Mouse (Mus musculus) megakaryocyte, embryonic 14.5 days (primary cell): ENCODE measurements at regions not wholly inside any gene's neighbourhood (a gene's known extent, or its start where the extent isn't known, plus 50 kb on each side); places are given as distances from the start of the nearest gene placed in this dataset.

Source experiments
- H3K27me3 ChIP-seq: replicated peaks from 2 replicates; pipeline ENCODE3; 2012; ENCODE audit warnings: inconsistent platforms
- H3K36me3 ChIP-seq: replicated peaks from 2 replicates; pipeline ENCODE3; 2012; ENCODE audit warnings: low read length, inconsistent platforms, mixed read lengths
- H3K4me1 ChIP-seq: 2 replicates; pipeline ENCODE4 v1.6.1; 2012; ENCODE audit warnings: inconsistent platforms
- H3K4me3 ChIP-seq: replicated peaks from 2 replicates; pipeline ENCODE3; 2012; ENCODE audit warnings: moderate library complexity, mild to moderate bottlenecking, inconsistent platforms
- H3K9me3 ChIP-seq: 2 replicates; pipeline ENCODE4 v1.6.1; 2012; ENCODE audit warnings: inconsistent platforms
- FLI1 ChIP-seq: IDR thresholded peaks from 2 replicates; pipeline ENCODE4 v1.6.1; 2012; ENCODE audit warnings: low read length, inconsistent platforms, mixed read lengths
- GATA1 ChIP-seq: IDR thresholded peaks from 3 replicates; pipeline ENCODE4 v1.6.1; 2012; ENCODE audit warnings: mixed read lengths, low read length, inconsistent platforms, borderline replicate concordance

DNA sequence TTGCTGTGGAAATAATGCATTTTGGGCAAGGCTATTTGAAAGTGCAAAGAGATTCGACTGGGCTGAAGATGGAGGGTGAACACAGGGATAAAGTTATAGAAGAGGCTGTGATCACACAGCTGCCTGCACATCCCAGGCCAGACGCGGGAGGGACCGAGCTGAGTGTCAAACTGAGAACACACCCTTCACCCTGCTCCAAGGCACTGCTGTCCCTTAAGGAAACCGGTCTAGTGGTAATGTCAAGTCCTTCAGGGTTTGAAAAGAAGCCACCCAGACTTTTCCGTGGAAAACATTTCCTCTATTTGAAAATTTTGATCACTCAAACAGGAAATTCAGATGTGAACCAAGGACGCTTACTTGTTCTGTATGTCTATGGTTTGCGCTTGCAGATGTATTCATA lies 134.6 kb downstream of the Gm11011 start:
- H3K4me1 ChIP-seq = no peaks in the 10 kb centered on the region
- no peaks in the 10 kb centered on the region for H3K27me3 ChIP-seq
- H3K9me3 ChIP-seq = peaks cover 71% of the 10 kb centered on the region
- H3K36me3 ChIP-seq = no peaks in the 10 kb centered on the region
- H3K4me3 ChIP-seq = no peak overlapping the region
- no peak for TF ChIP-seq FLI1
- no peak for TF ChIP-seq GATA1

DNA sequence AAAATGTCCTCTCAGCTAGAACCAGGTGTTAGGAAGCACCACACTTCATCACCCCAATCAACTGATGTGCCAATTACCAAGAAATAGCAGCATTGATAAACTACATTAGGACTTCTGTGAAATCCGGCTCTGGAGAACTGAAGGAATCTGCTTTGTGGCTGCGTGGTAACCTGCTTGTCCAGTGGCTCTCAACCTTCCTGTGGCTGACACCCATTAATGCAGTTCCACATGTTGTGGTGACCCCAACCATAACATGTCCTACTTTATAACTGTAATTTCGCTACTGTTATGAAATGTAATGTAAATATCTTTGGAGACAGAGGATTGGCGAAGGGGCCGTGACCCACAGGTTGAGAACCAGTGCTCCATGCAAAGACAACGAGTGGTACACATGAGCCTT lies 136.7 kb downstream of the Gm11011 start:
- peaks cover 79% of the 10 kb centered on the region for H3K9me3 ChIP-seq
- H3K4me3 ChIP-seq = no peak overlapping the region
- no peaks in the 10 kb centered on the region for H3K36me3 ChIP-seq
- H3K27me3 ChIP-seq = no peaks in the 10 kb centered on the region
- H3K4me1 ChIP-seq = no peaks in the 10 kb centered on the region
- no peak for TF ChIP-seq FLI1
- TF ChIP-seq GATA1 = no peak

DNA sequence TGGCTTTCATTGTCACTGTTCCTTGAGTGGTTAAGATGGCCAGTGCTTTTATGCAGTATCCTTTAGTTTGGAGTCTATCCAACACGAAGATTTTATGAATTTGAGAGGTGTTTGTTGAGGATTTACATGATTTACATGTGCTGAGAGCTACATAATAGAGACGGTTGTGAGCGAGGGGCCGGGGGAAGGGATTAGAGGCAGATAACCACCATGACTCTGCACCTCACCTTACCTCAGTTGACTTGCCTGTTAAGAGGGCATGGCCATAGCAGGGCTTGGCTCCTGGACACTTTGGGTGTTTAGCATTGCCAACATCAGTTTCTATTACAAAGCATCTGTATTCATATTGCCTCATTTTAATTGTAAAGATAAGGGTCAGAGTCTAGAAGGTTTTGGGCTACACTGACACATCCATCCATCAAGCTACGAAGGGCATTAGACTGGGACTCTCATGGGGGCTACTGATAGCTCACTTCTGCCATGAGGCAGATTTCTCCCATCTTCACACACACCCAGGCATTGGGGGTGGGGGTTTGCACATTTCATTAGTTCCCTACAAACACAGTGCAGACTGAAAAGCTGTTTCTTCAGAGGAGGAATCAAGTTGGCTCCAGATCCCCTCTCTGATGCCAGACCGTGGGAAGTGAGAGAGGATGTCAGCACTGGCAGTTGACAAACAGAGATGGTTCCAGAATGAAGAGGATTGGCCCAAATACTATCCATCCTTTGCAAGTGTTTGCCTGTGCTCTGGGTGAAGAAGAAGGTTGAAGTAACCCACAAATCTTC lies 139.9 kb downstream of the Gm11011 start:
- TF ChIP-seq GATA1 = no peak
- TF ChIP-seq FLI1 = no peak
- H3K36me3 ChIP-seq = no peaks in the 10 kb centered on the region
- H3K27me3 ChIP-seq = no peaks in the 10 kb centered on the region
- H3K4me3 ChIP-seq = no peak overlapping the region
- peaks cover 84% of the 10 kb centered on the region for H3K9me3 ChIP-seq
- H3K4me1 ChIP-seq = no peaks in the 10 kb centered on the region

DNA sequence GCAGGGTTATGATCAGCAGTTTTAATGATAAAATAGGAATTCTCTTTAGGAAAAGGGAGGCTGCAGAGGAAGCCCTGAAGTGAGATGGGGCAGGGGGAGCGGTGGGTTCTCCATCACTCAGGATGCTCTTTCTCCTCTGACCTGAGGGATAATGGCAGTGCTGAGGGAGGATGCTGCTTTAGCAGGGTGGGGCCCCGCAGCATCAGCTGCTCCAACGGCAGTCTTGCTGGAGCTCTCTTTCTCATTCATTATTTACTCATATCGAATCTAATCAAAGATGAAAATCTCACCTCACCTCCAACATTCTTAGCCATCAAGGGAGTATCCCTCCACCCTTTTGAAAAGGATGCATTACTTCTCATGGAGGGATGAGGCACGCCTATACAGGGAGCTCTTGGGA lies 141.7 kb downstream of the Gm11011 start:
- no peak for TF ChIP-seq FLI1
- TF ChIP-seq GATA1 = no peak
- Histone ChIP-seq H3K4me3 (no peak overlapping the region), H3K27me3 (no peaks in the 10 kb centered on the region), H3K36me3 (no peaks in the 10 kb centered on the region), H3K4me1 (no peaks in the 10 kb centered on the region), H3K9me3 (peaks cover 88% of the 10 kb centered on the region)

DNA sequence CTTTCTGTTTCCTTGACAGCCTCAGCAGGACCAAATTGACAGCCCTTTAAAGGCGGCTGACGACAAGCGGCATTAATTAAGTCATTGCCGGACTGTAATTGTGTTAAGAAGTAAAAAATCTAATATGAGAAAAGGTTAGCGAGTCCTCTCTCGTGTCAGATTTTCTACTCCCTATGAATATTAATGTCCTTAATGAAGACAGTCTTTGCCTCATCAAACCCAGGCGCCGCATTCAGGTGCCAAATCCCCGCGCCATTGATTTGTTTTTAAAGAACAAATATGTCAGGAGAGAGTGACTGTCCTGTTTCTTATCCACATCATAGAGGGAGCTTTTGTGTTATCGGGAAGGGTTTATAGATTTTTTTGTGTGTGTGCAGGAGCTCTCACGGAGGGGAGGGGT lies 142.2 kb downstream of the Gm11011 start:
- Histone ChIP-seq H3K9me3 (peaks cover 83% of the 10 kb centered on the region), H3K4me1 (no peaks in the 10 kb centered on the region), H3K27me3 (no peaks in the 10 kb centered on the region)

DNA sequence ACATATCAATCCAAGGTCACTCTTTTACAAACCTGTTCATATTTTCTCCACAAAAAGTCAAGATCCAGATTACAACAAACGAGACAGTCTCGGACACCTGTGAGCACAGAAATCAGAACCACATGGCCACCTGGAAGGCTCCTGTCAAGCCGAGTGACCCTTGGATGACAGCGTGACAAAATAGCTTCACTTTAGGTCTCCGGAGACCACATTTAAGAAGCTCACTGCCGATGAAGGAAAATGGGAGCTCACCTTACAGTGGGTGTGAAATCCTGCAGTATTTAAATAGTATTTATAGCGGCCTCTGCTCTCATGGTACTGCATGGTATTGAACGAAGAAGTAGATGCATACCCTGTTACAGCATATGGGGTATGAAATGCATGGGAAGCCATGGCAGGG lies 144.3 kb downstream of the Gm11011 start:
- no peaks in the 10 kb centered on the region for H3K36me3 ChIP-seq
- H3K4me1 ChIP-seq = no peaks in the 10 kb centered on the region
- H3K4me3 ChIP-seq = no peak overlapping the region
- peaks cover 69% of the 10 kb centered on the region for H3K9me3 ChIP-seq
- TF ChIP-seq GATA1 (no peak), FLI1 (no peak)
- H3K27me3 ChIP-seq = no peaks in the 10 kb centered on the region

More for the DNA sequence above, 142.2 kb downstream of the Gm11011 start:
- Histone ChIP-seq H3K4me3 (no peak overlapping the region), H3K36me3 (no peaks in the 10 kb centered on the region)
- TF ChIP-seq GATA1 (no peak), FLI1 (no peak)

DNA sequence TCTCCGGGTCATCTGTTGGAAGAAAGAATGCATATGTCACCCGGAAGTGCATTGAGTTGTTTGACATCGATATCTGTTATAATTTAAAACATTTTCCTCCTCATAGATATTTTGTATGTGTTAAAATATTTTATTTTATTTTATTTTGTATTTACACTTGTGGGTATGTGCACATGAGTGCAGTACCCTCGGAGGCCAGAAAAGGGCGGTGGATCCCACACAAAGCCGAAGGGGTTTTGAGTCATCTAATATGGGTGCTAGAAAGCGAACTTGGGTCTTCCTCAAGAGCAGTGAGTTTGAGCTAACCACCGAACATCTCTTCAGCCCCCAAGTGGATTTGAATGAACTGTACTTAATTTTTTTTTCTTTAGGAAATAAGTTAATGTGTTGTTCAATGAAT lies 156.0 kb downstream of the Gm11011 start:
- Histone ChIP-seq H3K27me3 (no peaks in the 10 kb centered on the region), H3K36me3 (no peaks in the 10 kb centered on the region), H3K4me1 (no peaks in the 10 kb centered on the region), H3K4me3 (no peak overlapping the region), H3K9me3 (peaks cover 77% of the 10 kb centered on the region)
- no peak for TF ChIP-seq FLI1
- TF ChIP-seq GATA1 = no peak

DNA sequence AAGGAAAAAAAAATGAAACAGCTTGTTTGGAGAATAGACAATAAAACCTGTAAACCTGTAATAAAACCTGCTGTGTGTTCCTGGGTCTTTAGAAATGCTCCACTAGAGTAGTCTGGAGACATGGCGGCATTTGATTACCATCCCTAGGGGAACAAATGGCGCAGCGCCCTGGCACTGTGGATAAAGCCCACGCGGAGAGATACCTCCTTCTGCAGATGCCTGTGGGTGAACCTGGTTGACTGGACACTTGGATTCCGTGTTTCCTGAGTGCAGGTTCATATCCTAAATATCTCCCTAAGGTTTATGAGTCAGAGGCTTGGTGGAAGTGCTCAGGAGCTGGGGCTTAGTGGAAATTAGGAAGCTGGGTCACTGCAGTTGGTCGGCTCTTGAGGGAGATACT lies 158.1 kb downstream of the Gm11011 start:
- H3K27me3 ChIP-seq = no peaks in the 10 kb centered on the region
- no peak overlapping the region for H3K4me3 ChIP-seq
- peaks cover 88% of the 10 kb centered on the region for H3K9me3 ChIP-seq
- no peaks in the 10 kb centered on the region for H3K4me1 ChIP-seq
- no peaks in the 10 kb centered on the region for H3K36me3 ChIP-seq
- TF ChIP-seq GATA1 = no peak
- no peak for TF ChIP-seq FLI1

DNA sequence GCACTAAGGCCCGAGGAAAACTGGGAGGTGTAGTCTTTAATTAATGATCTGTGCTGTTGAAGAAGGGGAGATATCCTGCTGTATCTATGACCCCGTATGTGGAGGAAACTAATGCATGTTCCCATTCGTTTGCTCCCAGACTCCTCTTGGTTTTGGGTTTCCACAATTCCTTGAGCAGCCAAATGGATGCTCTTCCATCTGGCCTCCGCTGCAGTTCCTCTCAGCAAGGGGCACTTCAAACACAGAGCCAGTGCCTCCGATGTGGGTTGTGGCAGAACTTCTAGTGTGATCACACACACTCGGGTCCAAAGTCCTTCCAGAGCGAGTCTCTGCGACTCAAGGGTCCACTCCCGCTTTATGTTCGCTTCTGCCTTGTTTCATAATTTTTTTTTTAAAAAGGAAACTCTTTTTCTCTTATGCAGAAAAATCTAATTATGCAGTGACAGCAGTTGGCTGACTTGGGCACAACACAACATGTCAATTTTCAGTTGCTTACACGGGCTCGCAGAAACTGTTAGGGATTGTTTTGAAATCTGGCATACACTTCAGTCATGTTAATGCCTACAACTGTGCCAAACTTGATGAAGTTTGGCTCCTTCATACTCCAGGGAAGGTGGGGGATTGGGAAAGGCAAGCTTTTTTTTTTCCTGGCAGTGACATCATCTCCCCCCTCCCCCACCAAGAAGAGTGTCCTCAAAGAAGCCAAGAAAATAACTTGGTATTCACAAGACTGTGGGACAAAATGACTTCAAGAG lies 163.2 kb downstream of the Gm11011 start:
- no peaks in the 10 kb centered on the region for H3K4me1 ChIP-seq
- no peak overlapping the region for H3K4me3 ChIP-seq
- H3K27me3 ChIP-seq = no peaks in the 10 kb centered on the region
- H3K9me3 ChIP-seq = peaks cover 92% of the 10 kb centered on the region
- TF ChIP-seq FLI1 (no peak), GATA1 (no peak)
- no peaks in the 10 kb centered on the region for H3K36me3 ChIP-seq

DNA sequence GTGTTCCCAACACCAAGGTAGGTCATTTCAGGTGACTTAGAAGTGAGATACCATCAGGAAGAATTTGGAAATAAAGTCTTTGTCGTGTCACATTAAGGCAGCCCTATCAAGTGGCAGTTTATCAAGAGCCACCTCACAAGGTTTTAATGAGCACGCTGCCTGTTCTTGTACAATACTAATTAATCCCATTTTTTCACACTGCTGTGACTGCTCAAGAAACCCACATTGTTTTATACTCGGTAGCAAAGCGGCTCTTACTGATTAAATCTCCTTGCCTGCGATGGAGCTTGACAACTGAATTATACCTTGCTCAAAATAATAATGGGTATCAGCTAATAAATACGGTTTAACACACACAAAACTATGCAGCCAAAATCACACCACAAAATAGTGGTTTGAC lies 175.2 kb downstream of the Gm11011 start:
- Histone ChIP-seq H3K4me1 (no peaks in the 10 kb centered on the region), H3K9me3 (peaks cover 81% of the 10 kb centered on the region), H3K27me3 (no peaks in the 10 kb centered on the region), H3K4me3 (no peak overlapping the region), H3K36me3 (no peaks in the 10 kb centered on the region)
- TF ChIP-seq GATA1 (no peak), FLI1 (no peak)
